Mouse (Mus musculus) T-cell, adult 2 months (primary cell): Measurements from ENCODE around the gene Gm5244.

Experiments
- DNase-seq: peaks from one replicate; pipeline ENCODE4 v3.0.0; 2022; ENCODE audit warnings: low spot score

The Gm5244 gene

GRCm38 (mm10) chr19:12846382-12846781 is at the start of gene Gm5244:
TSS of gene Gm5244 (plus strand) at chr19:12846682.
- DNase-seq: no peak

DNA sequence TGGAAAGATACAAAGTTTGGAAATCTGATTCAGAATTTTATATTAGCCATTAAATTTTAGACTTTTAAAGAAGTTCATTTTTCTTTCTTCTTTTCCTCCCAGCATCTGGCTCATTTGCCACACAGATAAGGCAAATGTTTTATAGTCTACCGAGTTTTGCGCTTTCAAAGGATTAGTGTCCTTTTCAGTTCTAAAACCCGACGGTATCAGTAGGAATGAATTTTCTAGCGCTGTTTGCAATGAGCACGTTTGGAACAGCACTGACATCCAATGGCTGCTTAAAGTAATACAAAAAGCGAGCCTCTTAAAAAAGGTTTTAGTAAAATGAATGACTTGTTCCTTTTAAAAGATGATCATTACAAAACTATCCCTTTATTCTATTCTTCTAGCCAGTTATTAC is 49.4 kb upstream of the Gm5244 start:
- DNase-seq: peak; percentile 39

DNA sequence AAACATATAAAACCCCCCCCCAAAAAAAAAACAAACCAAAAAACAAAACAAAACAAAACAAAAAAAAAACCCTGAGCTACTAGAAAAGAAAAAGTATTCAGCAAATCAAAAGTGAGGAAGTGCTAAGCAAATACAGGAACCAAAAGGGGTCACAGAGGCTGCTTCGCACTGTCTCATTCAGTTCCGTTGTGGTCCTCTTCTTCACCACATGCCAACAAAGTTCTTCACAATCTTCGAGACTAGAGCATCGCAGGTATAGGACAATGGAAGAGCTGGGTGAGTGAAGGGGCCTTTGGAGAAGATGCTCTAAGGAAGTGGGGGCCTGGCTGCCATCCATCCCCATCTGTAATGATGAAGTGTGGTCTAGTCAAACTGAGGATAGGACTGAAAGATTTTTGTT is 48.1 kb upstream of the Gm5244 start:
- DNase-seq: peak; percentile 63

- DNase-seq: no peak
Observed at GRCm38 (mm10) chr19:12799081-12799480, 47.4 kb upstream of the Gm5244 start.

- no peak for DNase-seq
Observed at GRCm38 (mm10) chr19:12800621-12801020, 45.9 kb upstream of the Gm5244 start.

DNA sequence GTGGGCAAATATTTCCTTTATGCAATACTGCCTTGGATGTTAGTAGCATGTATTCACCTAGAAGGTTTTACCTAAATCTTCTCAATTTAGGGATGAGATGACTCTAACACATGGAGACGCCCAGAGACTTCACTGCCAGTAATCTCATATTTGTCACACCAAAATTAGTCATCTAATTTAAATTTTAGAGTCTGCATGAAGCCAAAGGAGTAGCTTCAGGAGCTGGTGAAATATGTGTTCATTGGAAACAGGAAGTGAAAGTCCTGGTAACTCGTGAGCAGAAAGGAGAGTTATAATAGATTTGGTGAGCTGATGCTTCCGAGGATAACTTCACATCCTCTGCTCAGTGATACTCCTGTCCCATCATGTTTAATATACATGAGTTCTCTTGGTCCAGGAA is 45.4 kb upstream of the Gm5244 start:
- DNase-seq: no peak

DNA sequence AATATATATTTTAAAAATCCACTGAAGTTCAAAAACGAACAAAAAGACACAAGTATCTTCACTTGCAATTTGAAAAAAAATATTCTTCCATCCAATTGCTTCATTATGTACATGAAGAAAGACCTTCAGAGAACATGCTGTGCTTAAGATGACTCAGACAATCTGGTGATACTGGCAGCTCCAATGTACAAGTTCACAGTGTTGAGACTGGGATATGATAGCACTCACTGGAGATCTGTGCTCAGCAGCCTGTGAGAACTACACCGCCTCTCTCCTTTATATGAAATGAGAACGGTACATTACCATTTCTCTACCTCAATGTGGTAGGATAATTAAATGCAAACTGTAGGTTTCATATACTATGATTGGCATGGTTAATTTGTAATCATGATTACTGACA is 43.7 kb upstream of the Gm5244 start:
- no peak for DNase-seq

DNA sequence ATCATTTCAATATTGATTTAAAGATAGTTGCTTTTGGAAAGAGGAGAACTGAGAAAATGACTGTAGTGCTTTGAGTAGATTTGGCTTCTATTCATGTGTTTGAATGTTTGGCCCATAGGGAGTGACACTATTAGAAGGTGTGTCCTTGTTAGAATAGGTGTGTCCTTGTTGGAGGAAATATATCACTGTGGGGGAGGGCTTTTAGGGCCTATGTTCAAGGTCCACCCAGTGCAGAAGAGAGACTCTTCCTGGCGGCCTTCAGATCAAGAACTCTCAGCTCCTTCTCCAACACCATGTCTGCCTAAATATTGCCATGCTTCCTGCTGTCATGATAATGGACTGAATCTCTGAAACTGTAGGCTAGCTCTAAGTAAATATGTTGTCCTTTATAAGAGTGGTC is 42.2 kb upstream of the Gm5244 start:
- no peak for DNase-seq

GRCm38 (mm10) chr19:12805730-12806129 is 40.8 kb upstream of the Gm5244 start:
- DNase-seq: no peak

- peak; percentile 29 for DNase-seq
Observed at GRCm38 (mm10) chr19:12806214-12806613, 40.3 kb upstream of the Gm5244 start.

GRCm38 (mm10) chr19:12812644-12813364 is 33.7 kb upstream of the Gm5244 start:
- no peak for DNase-seq

DNA sequence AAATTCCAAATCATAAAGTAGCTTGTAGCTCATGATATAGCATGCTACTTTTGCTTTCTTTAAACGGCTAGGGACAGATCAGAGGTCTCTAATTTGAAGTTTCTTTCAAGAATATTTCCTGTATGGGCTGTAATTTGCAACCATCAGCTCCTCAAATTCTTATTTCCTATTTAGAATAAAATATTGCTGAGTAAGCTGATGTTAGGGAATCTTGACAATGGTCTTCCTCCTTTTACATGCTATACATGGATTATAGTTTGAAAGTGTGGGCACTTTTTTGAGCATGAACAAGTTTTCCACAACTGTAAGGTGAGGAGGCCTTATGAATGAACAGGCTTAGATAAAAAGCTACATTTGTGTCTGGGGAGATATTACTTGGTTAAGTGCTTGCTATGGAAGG is 32.6 kb upstream of the Gm5244 start:
- DNase-seq: no peak

DNA sequence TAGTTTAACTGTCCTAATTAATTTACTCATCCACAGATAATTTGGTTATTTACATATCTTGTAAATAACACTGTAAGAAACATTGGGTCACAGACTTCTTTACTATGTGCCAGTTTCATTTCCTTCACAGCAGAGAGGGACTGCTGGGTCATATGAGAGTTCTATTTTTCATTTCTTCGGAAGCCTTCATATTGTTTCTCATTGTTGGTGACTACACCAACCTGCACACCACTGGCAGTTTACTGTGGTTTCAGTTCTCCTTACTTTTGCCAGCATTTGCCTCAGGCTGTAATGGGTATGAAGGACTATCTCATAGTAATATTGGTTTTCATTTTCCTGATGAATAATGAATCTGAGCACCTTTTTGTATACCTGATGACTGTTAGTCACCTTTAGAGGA is 28.0 kb upstream of the Gm5244 start:
- no peak for DNase-seq

GRCm38 (mm10) chr19:12820383-12820782 is 26.1 kb upstream of the Gm5244 start:
- DNase-seq: peak; percentile 53

DNA sequence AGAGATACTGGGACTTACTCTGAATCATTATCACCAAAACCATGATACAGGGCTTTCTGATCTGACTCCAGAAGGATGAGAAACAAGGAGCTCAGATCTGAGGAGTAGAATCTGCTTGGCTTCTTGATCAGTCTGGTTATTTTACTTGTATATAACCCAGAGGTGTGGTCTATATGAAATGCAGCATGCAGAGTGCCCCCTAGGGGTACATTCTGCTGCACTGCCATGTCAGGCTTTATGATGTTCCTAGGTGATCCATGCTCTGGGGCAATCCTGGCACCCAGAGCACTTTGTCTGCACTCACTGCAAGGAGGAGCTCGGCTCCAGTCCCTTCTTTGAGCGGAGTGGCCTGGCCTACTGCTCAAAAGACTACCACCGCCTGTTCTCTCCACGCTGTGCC is 21.9 kb upstream of the Gm5244 start:
- DNase-seq: no peak

- no peak for DNase-seq
Observed at GRCm38 (mm10) chr19:12830823-12831430, 15.6 kb upstream of the Gm5244 start.

GRCm38 (mm10) chr19:12831559-12831958 is 14.9 kb upstream of the Gm5244 start:
- no peak for DNase-seq

DNA sequence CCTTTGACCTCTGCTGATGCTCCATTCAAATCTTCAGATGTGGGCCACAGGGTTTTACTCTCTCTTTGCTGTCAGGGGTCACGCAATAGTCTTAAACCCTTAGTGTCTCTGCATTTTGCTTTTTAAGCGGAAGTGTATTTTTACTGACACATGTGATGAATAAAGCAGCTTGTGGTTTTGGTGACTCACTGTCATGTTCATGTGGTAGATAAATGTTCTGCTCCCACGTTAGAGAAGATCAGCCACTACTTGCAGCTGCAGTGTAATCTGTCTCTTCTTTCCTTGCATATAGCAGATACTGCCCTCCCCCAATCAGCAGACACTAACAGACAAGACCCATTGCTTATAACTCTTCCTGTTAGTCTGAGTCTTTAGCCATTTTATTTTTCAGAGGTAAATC is 12.9 kb upstream of the Gm5244 start:
- peak; percentile 78 for DNase-seq

- DNase-seq: no peak
Observed at GRCm38 (mm10) chr19:12838507-12838906, 8.0 kb upstream of the Gm5244 start.

DNA sequence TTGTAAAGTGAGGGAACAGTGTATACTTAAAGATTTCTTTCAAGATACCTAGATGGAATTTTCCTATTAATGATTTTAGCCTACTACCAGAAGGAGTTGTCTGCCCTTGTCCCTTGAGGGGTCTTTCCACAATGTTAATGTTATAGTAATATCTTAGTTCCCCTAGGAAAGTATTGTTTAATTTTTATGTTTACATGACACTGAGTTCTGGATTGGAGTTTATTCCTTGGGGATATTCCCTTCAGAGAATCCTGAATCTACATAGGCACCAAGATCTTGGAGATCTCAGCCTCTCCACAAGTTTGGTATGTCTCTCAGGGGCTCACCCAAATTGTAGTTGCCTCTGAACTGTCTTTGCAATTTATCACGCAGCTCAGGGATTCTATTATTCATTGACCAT is 10.5 kb downstream of the Gm5244 start, which contains the start of gene Olfr1444:
Olfr1444 (plus strand) TSS at position 301 of the 400 bp plus-strand sequence.
- no peak for DNase-seq

GRCm38 (mm10) chr19:12883555-12883954 is 37.1 kb downstream of the Gm5244 start, which contains the start of gene Olfr1445:
TSS of gene Olfr1445 (plus strand) at chr19:12883855.
- DNase-seq: no peak

DNA sequence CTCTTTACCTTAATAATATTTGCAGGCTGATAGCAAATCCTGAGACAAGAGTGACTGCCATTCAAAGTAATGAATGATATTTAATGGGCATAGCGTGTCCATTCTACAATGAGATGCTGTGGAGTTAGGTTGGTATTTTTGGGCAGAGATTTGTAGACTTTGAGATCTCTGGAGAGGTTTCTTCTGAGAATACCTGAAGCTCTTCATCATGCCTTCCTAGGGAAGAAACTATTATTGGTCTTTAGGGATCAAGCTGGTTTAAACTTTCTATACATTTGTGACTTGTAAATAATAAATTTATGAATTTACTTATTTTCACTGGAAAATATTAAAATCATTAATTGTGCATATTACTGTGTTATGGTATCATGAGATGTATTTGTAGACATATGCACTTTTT is 46.9 kb downstream of the Gm5244 start, which contains the start of gene Olfr1446:
Olfr1446 (minus strand) TSS at position 101 of the 400 bp plus-strand sequence.
- DNase-seq: no peak
